Mouse (Mus musculus): ENCODE data around the gene Serpina3f. TPM values are rescaled to one million over a fixed set of nuclear protein-coding genes. Genes with fewer than 3 reads are reported as not detected.

The Serpina3f gene
- polyA plus RNA-seq, 1 experiment, result 0.70 TPM

DNA sequence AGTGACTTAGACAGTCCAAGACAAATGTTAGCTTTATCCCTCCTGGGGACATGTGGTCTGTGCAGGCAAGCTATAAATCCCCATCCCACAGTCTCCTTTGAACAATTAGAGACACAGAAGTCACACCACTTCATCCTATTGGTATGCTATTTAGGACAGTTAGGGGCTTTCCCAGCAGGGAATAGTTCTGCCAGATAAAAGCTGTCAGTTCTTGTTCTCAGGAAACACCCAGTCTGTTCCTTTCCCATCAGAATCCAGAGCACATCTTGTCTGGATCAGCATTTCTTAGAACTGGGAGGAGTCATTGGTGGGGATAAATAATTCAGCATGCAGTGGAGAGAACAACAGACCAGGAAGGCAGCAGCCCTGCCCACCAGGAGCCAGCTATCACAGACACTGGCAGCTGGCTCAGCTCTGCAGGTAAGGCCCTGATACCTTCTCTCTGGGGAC lies 33.2 kb downstream of the Serpina3f start:
- H3K27ac ChIP-seq (ENCODE audit: insufficient read depth, low read depth, low read length), result no peak overlapping the region
- H3K36me3 ChIP-seq (ENCODE audit: control insufficient read depth, insufficient read depth, low read length), result no peaks in the 10 kb centered on the region
- DNase-seq, result no peak
- no peak for TF ChIP-seq POLR2A (IDR thresholded peaks at IDR 0.05; ENCODE audit: low read depth, low read length)
- TF ChIP-seq CTCF (conservative IDR thresholded peaks at IDR 0.05; ENCODE audit: insufficient read depth, insufficient read length, low read depth, low read length), result no peak
- no peaks in the 10 kb centered on the region for H3K27me3 ChIP-seq (replicated peaks; ENCODE audit: control insufficient read depth, insufficient read depth, low read length)
- H3K4me3 ChIP-seq (ENCODE audit: insufficient read depth, low read depth, low read length), result no peak overlapping the region
- no peaks in the 10 kb centered on the region for H3K4me1 ChIP-seq (ENCODE audit: control insufficient read depth, insufficient read depth, low read length)

GRCm38 (mm10) chr12:104248231-104248630 lies 33.9 kb downstream of the Serpina3f start:
- Histone ChIP-seq H3K27ac (ENCODE audit: insufficient read depth, low read depth, low read length) (no peak overlapping the region), H3K4me3 (ENCODE audit: insufficient read depth, low read depth, low read length) (no peak overlapping the region), H3K36me3 (ENCODE audit: control insufficient read depth, insufficient read depth, low read length) (no peaks in the 10 kb centered on the region), H3K27me3 (replicated peaks; ENCODE audit: control insufficient read depth, insufficient read depth, low read length) (no peaks in the 10 kb centered on the region), H3K4me1 (ENCODE audit: control insufficient read depth, insufficient read depth, low read length) (no peaks in the 10 kb centered on the region)
- WGBS, result 73% methylated on average over 3 of the region's 3 CpGs
- TF ChIP-seq CTCF (conservative IDR thresholded peaks at IDR 0.05; ENCODE audit: insufficient read depth, insufficient read length, low read depth, low read length) (no peak), POLR2A (IDR thresholded peaks at IDR 0.05; ENCODE audit: low read depth, low read length) (no peak)
- no peak for DNase-seq

- Histone ChIP-seq H3K4me1 (ENCODE audit: control insufficient read depth, insufficient read depth, low read length) (no peaks in the 10 kb centered on the region), H3K27me3 (replicated peaks; ENCODE audit: control insufficient read depth, insufficient read depth, low read length) (no peaks in the 10 kb centered on the region), H3K4me3 (ENCODE audit: insufficient read depth, low read depth, low read length) (no peak overlapping the region), H3K36me3 (ENCODE audit: control insufficient read depth, insufficient read depth, low read length) (no peaks in the 10 kb centered on the region), H3K27ac (ENCODE audit: insufficient read depth, low read depth, low read length) (no peak overlapping the region)
- WGBS, result 11% methylated on average over 3 of the region's 3 CpGs
- DNase-seq, result no peak
- TF ChIP-seq CTCF (conservative IDR thresholded peaks at IDR 0.05; ENCODE audit: insufficient read depth, insufficient read length, low read depth, low read length), result no peak
- TF ChIP-seq POLR2A (IDR thresholded peaks at IDR 0.05; ENCODE audit: low read depth, low read length), result no peak
These were observed 46.7 kb downstream of the Serpina3f start for GRCm38 (mm10) chr12:104261041-104261440.

DNA sequence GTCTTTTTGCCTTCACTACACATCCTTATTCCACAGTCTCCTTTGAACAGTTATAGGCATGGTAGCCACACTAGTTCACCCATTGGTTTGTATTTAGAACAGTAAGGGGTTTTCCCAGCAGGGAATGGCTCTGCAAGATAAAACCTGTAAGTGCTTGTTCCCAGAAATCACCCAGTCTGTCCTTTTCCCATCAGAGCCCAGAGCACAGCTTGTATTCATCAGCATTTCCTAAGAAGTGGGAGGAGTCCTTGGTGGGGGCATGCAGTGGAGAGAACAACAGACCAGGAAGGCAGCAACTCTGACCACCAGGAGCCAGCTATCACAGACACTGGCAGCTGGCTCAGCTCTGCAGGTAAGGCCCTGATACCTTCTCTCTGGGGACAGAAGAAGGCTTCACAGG lies 48.5 kb downstream of the Serpina3f start, which contains the start of gene Serpina3i:
Gene Serpina3i, plus strand, starts transcription at position 260 of the 400 bp plus-strand sequence.
- Histone ChIP-seq H3K27me3 (replicated peaks; ENCODE audit: control insufficient read depth, insufficient read depth, low read length) (no peaks in the 10 kb centered on the region), H3K4me1 (ENCODE audit: control insufficient read depth, insufficient read depth, low read length) (no peaks in the 10 kb centered on the region), H3K4me3 (ENCODE audit: insufficient read depth, low read depth, low read length) (no peak within 1 kb of the TSS), H3K27ac (ENCODE audit: insufficient read depth, low read depth, low read length) (no peak within 1 kb of the TSS), H3K36me3 (ENCODE audit: control insufficient read depth, insufficient read depth, low read length) (no peaks in the 10 kb centered on the region)
- TF ChIP-seq CTCF (conservative IDR thresholded peaks at IDR 0.05; ENCODE audit: insufficient read depth, insufficient read length, low read depth, low read length) (no peak), POLR2A (IDR thresholded peaks at IDR 0.05; ENCODE audit: low read depth, low read length) (no peak)
- no peak for DNase-seq

GRCm38 (mm10) chr12:104266374-104266773 lies 52.0 kb downstream of the Serpina3f start:
- Histone ChIP-seq H3K4me1 (ENCODE audit: control insufficient read depth, insufficient read depth, low read length) (no peaks in the 10 kb centered on the region), H3K36me3 (ENCODE audit: control insufficient read depth, insufficient read depth, low read length) (no peaks in the 10 kb centered on the region), H3K4me3 (ENCODE audit: insufficient read depth, low read depth, low read length) (no peak overlapping the region), H3K27me3 (replicated peaks; ENCODE audit: control insufficient read depth, insufficient read depth, low read length) (no peaks in the 10 kb centered on the region), H3K27ac (ENCODE audit: insufficient read depth, low read depth, low read length) (no peak overlapping the region)
- WGBS, result 74% methylated on average over 3 of the region's 3 CpGs
- no peak for TF ChIP-seq POLR2A (IDR thresholded peaks at IDR 0.05; ENCODE audit: low read depth, low read length)
- TF ChIP-seq CTCF (conservative IDR thresholded peaks at IDR 0.05; ENCODE audit: insufficient read depth, insufficient read length, low read depth, low read length), result no peak
- no peak for DNase-seq

Other genes starting within 250 kb of the Serpina3f start
- gene Serpina11, start 224.6 kb upstream of the Serpina3f start, polyA plus RNA-seq (2012; rRNA removed), result 0.11 TPM in 1 of 2 replicates, not detected in the other
- gene Serpina9, start 200.8 kb upstream of the Serpina3f start, polyA plus RNA-seq (2012; rRNA removed), result not detected in 2 replicates
- gene Serpina12, start 170.1 kb upstream of the Serpina3f start, polyA plus RNA-seq (2012; rRNA removed), result not detected in 2 replicates
- gene Serpina5, start 113.4 kb upstream of the Serpina3f start, polyA plus RNA-seq (2012; rRNA removed), result not detected in 2 replicates
- gene Serpina3a, start 101.8 kb upstream of the Serpina3f start, polyA plus RNA-seq (2012; rRNA removed), result not detected in 2 replicates
- gene Serpina3b, start 86.5 kb upstream of the Serpina3f start, polyA plus RNA-seq (2012; rRNA removed), result not detected in 2 replicates
- gene Serpina3c, start 60.7 kb upstream of the Serpina3f start, polyA plus RNA-seq (2012; rRNA removed), result 1.0 and 2.2 TPM in 2 replicates
- gene Serpina3g, start 21.7 kb downstream of the Serpina3f start, polyA plus RNA-seq (2012; rRNA removed), result 3.7 and 8.2 TPM in 2 replicates
- 0.07 and 0.08 TPM in 2 replicates for gene Serpina3i, start 48.6 kb downstream of the Serpina3f start, polyA plus RNA-seq (2012; rRNA removed)
- not detected in 2 replicates for gene Serpina3j, start 100.0 kb downstream of the Serpina3f start, polyA plus RNA-seq (2012; rRNA removed)
- 0.26 TPM in 1 of 2 replicates, not detected in the other for gene Serpina3k, start 123.9 kb downstream of the Serpina3f start, polyA plus RNA-seq (2012; rRNA removed)
- 0.07 TPM in 1 of 2 replicates, not detected in the other for gene Serpina3m, start 123.9 kb downstream of the Serpina3f start, polyA plus RNA-seq (2012; rRNA removed)
- gene Serpina3n, start 192.2 kb downstream of the Serpina3f start, polyA plus RNA-seq (2012; rRNA removed), result 3.4 and 3.8 TPM in 2 replicates

All from kidney, adult 2 months (tissue).